Mouse (Mus musculus) hindbrain, embryonic 14.5 days (tissue): ENCODE measurements at regions not wholly inside any gene's neighbourhood (a gene's known extent, or its start where the extent isn't known, plus 50 kb on each side); places are given as distances from the start of the nearest gene placed in this dataset.
A peak's percentile ranks its signal among the peaks of the same experiment; 100 is the strongest.

ENCODE experiments used
- ATAC-seq: fragments of 200-750 bp; cut with Nextera tagmentation; 2 replicates; pipeline ENCODE4 v1.8.0; 2017; ENCODE audit warnings: moderate number of reproducible peaks, mild to moderate bottlenecking, moderate TSS enrichment, moderate library complexity; ENCODE audit not compliant: low FRiP score
- DNase-seq: peaks from one replicate; pipeline ENCODE4 v3.0.0-alpha.2; 2015; ENCODE audit warnings: low spot score
- H3K27ac ChIP-seq: fragments of 300-500 bp; sonication (generic); 2 replicates; pipeline ENCODE4 v1.5.1; 2014; ENCODE audit warnings: mild to moderate bottlenecking, moderate library complexity
- H3K27me3 ChIP-seq: fragments of 300-500 bp; sonication (generic); 2 replicates; pipeline ENCODE4 v1.6.1; 2014; ENCODE audit warnings: mild to moderate bottlenecking, low read length, mixed read lengths; ENCODE audit not compliant: control insufficient read depth, insufficient read depth
- H3K36me3 ChIP-seq: fragments of 300-500 bp; sonication (generic); replicated peaks from 2 replicates; pipeline ENCODE4 v1.6.1; 2014; ENCODE audit not compliant: control insufficient read depth, insufficient read depth
- H3K4me1 ChIP-seq: fragments of 300-500 bp; sonication (generic); replicated peaks from 2 replicates; pipeline ENCODE4 v1.6.1; 2014; ENCODE audit warnings: antibody characterized with exemption, low read length, mixed read lengths; ENCODE audit not compliant: control insufficient read depth, insufficient read depth
- H3K4me2 ChIP-seq: fragments of 300-500 bp; sonication (generic); replicated peaks from 2 replicates; pipeline ENCODE4 v1.6.1; 2014; ENCODE audit warnings: mild to moderate bottlenecking, moderate library complexity
- H3K4me3 ChIP-seq: fragments of 300-500 bp; sonication (generic); replicated peaks from 2 replicates; pipeline ENCODE4 v1.5.1; 2014; ENCODE audit warnings: mild to moderate bottlenecking, low read length
- H3K9ac ChIP-seq: fragments of 300-500 bp; sonication (generic); 2 replicates; pipeline ENCODE4 v1.6.1; 2014
- H3K9me3 ChIP-seq: fragments of 300-500 bp; sonication (generic); 2 replicates; pipeline ENCODE4 v1.6.1; 2016; ENCODE audit warnings: low read length; ENCODE audit not compliant: control insufficient read depth
- WGBS: fragments of 180-500 bp; shearing (Covaris S2); extraction: QIAGEN DNeasy Blood & Tissue Kit; methylation state at CpG from one replicate; pipeline ENCODE4 v1.1.7; 2014; 5-methylcytosine and 5-hydroxymethylcytosine counted together

DNA sequence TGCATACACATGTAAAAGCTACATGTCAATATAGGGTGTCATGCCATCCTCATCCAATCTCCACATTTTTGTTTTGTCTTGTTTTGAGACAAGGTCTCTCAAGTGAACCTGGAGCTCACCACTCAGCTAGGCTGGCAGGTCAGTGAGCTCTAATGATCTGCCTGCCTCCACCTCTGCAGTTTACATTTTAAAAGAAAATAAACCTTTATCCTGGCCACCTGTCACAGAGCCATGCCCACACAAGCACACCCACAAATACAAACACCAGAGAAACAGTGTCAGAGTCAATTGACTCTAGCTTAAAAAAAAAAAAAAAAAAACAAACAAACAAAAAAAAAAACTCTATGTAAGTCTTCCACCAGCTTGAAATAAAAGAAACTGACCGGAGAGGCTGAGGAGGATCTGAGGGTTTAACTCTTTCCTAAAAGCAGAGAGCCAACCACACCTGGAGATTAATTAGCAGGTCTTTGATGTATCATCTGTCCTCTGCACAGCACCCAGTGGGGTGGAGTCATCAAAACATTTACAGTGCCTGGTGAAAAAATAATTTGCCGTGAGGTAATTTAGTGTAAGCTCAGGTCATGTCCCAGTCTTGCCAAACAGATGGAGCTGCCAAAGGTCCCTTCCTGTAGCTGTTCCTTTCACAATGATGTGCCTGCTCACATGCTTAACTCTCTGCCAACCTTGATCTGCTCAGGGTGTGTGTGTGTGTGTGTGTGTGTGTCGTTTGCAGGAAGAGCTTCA, 262.2 kb downstream of the Gm11361 start:
- H3K9ac ChIP-seq = no peak overlapping the region
- no peak overlapping the region for H3K27ac ChIP-seq
- H3K36me3 ChIP-seq = no peaks in the 10 kb centered on the region
- no peak overlapping the region for H3K4me2 ChIP-seq
- H3K4me3 ChIP-seq = no peak overlapping the region
- WGBS = 65% methylated on average over 3 of the region's 3 CpGs
- ATAC-seq (no peak), DNase-seq (no peak)
- no peaks in the 10 kb centered on the region for H3K9me3 ChIP-seq
- H3K4me1 ChIP-seq = no peaks in the 10 kb centered on the region
- no peaks in the 10 kb centered on the region for H3K27me3 ChIP-seq

DNA sequence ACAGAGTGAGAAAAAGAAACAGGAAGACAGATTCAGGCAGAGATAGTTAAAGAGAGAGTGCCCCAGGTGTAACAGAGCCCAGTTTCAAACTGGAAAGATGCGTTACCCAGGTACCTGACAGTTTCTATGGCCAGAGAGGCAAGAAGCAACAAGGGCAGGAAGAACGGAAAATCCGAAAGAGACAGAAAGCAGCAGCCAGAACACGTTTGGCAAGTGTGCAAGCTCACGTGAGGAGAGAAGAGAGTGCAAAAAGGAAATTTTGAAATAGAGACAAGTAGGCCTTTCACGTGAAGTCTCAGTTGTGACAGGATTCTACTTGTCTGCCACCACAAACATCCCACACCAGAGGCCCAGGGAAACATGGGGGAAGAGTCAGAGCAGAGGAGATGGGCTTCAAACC, 259.8 kb downstream of the Gm11361 start:
- Histone ChIP-seq H3K9me3 (no peaks in the 10 kb centered on the region), H3K4me1 (0 out of 2 replicates have a peak, but pooled peaks cover 3% of the 10 kb centered on the region), H3K4me3 (no peak overlapping the region), H3K27me3 (no peaks in the 10 kb centered on the region), H3K9ac (no peak overlapping the region), H3K27ac (no peak overlapping the region; the same call in 1 of the 2 replicates), H3K4me2 (no peak overlapping the region), H3K36me3 (no peaks in the 10 kb centered on the region)
- ATAC-seq = no peak
- DNase-seq = no peak
- 83% methylated on average over 6 of the region's 6 CpGs for WGBS

DNA sequence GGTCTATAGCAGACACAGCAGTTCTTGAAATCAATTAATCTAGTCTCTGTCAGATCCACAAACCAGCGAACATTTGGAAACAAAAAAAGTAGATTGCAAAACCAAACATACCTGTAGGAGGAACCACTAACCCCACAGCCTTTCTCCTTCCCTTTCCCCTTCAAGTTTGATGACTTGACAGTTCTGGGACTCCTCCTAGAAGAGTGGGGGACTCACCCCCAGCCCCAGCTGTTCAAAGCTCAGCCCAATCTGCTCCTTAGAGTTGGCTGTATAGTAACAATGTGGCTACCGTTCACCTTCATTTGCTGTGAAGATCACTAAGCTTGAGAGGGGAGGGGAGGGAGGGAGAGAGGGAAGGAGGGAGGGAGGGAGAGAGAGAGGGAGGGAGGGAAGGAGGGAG, 259.3 kb downstream of the Gm11361 start:
- no peaks in the 10 kb centered on the region for H3K9me3 ChIP-seq
- H3K9ac ChIP-seq = no peak overlapping the region
- 0 out of 2 replicates have a peak, but pooled peaks cover 3% of the 10 kb centered on the region for H3K4me1 ChIP-seq
- no peaks in the 10 kb centered on the region for H3K36me3 ChIP-seq
- H3K4me3 ChIP-seq = no peak overlapping the region
- H3K27me3 ChIP-seq = no peaks in the 10 kb centered on the region
- WGBS = 53% methylated on average over 2 of the region's 2 CpGs
- H3K4me2 ChIP-seq = no peak overlapping the region
- no peak overlapping the region for H3K27ac ChIP-seq
- ATAC-seq (no peak), DNase-seq (no peak)

DNA sequence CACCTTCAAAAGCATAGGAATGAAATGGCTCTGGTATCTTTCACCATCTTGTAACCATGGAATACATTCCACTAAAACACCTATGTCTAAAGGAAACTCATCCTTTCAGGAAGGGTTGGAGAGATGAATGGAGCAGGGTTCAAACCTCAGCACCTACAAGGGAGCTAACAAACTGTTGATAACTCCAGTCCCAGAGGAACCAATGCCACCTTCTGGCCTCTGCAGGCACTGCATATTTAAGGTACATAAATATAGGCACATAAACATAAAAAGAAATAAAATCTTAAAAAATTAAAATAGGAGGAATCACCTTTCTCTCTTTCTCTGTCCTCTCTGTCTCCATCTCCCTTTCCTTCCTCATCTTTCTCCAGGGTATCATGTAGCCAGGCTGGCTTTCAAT, 256.9 kb downstream of the Gm11361 start:
- ATAC-seq (no peak), DNase-seq (no peak)
- no peaks in the 10 kb centered on the region for H3K9me3 ChIP-seq

DNA sequence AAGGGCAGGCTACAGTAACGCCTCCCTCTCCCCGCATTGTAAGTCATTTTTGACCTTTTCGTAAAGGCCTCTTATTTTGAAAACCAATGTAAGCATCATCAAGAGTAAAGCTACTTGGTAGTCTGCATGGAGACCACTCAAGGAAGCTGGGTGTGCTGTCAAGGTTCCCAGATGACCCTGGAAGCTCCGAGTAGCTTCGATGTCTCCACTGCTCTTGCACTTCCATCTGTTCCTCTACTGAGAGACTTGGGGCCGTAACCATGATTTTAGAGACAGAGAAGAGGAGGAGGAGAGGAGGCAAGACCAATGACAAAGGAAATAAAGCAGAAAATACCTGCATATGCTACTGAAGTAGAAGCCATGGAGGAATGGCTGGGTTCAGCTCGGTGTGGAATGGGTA, 256.0 kb downstream of the Gm11361 start:
- Histone ChIP-seq H3K27me3 (no peaks in the 10 kb centered on the region), H3K27ac (no peak overlapping the region), H3K9me3 (no peaks in the 10 kb centered on the region), H3K4me3 (no peak overlapping the region), H3K4me1 (0 out of 2 replicates have a peak, but pooled peaks cover 3% of the 10 kb centered on the region), H3K4me2 (no peak overlapping the region), H3K36me3 (no peaks in the 10 kb centered on the region), H3K9ac (no peak overlapping the region)
- 88% methylated on average over 7 of the region's 7 CpGs for WGBS
- DNase-seq (no peak), ATAC-seq (no peak)

More for the DNA sequence above, 256.9 kb downstream of the Gm11361 start:
- Histone ChIP-seq H3K9ac (no peak overlapping the region), H3K4me3 (no peak overlapping the region), H3K36me3 (no peaks in the 10 kb centered on the region), H3K27ac (no peak overlapping the region), H3K4me2 (no peak overlapping the region), H3K4me1 (0 out of 2 replicates have a peak, but pooled peaks cover 3% of the 10 kb centered on the region), H3K27me3 (no peaks in the 10 kb centered on the region)

DNA sequence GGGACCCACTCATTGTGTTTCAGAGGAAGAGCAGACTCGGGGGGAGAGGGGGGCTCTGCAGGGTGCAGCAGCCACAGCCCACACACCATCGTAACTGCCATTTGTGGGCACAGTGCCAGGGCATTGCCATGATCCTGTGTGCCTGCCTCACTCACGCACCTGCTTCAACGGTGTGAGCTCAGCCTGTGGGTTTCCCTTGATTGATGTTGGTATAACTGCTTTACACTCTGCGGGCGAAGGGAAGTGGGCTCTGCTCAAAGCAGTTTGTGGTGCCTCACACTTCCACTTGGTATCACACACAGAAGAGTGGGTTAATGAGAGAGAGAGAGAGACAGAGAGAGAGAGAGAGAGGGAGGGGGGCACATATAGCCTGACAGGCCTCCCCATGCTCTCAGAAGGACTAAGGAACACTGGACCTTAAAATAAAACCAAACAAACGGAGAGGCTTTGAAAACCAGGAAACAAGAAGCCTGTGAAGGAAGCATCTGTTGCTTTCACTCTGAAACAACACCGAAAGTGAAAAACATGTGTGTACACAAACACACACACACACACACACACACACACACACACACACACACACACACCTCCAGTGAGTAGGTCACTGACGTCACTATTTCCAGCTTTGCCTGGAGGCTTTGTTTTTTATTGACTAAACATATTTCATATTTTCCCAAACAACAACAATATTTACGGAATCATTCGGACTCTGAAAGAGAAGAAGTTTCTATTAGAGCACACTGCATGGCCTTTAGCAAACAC, 255.4 kb downstream of the Gm11361 start:
- Histone ChIP-seq H3K9me3 (no peaks in the 10 kb centered on the region), H3K9ac (no peak overlapping the region), H3K4me2 (no peak overlapping the region), H3K4me1 (0 out of 2 replicates have a peak, but pooled peaks cover 3% of the 10 kb centered on the region), H3K27me3 (no peaks in the 10 kb centered on the region), H3K27ac (0 out of 2 replicates have a peak overlapping the region, but pooled peaks have one; percentile 43), H3K4me3 (no peak overlapping the region), H3K36me3 (no peaks in the 10 kb centered on the region)
- DNase-seq (no peak), ATAC-seq (peak; percentile 68)
- WGBS = 62% methylated on average over 11 of the region's 11 CpGs

DNA sequence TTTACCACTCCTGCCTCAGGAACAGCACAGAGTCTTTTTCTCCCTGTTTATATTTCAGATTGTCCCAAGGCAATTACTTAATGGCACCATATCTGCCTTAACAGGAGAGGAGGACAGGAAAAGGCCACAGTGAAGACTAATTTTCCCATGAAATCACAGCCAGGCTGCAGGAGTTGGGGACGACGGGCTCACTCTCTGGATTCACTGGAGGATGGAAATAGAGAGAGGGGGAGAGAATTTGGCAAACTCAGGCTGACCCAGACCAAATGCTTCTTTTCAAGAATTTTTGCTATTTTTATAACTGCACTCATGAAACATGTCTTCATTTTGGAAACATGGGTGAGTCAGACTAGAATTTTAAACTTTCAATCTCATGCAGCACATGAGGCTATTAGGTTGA, 250.9 kb downstream of the Gm11361 start:
- H3K4me3 ChIP-seq = no peak overlapping the region
- no peaks in the 10 kb centered on the region for H3K9me3 ChIP-seq
- no peaks in the 10 kb centered on the region for H3K27me3 ChIP-seq
- H3K9ac ChIP-seq = no peak overlapping the region
- ATAC-seq = no peak
- no peak overlapping the region for H3K27ac ChIP-seq
- DNase-seq = no peak
- 66% methylated on average over 2 of the region's 2 CpGs for WGBS
- no peak overlapping the region for H3K4me2 ChIP-seq
- H3K36me3 ChIP-seq = no peaks in the 10 kb centered on the region
- 0 out of 2 replicates have a peak, but pooled peaks cover 3% of the 10 kb centered on the region for H3K4me1 ChIP-seq

DNA sequence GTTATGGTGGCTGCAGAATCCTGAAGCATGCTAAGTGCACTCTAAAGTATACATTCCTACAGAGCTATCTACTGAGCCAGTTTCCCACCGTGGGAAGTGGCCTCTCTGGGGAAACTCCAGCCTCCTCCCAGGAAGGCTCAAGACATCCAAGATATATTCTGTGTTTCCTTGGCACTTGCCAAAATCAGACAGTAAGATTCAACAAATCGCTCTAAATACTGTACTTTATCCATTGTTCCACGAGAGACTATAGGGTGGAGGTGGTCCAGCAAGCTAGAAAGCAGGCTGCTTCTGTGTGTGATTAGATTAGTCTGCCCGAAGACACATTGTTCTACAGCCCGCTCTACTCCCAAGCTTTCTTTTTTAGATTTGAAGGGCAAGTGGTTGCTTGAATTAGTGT, 250.5 kb downstream of the Gm11361 start:
- no peak overlapping the region for H3K4me3 ChIP-seq

DNA sequence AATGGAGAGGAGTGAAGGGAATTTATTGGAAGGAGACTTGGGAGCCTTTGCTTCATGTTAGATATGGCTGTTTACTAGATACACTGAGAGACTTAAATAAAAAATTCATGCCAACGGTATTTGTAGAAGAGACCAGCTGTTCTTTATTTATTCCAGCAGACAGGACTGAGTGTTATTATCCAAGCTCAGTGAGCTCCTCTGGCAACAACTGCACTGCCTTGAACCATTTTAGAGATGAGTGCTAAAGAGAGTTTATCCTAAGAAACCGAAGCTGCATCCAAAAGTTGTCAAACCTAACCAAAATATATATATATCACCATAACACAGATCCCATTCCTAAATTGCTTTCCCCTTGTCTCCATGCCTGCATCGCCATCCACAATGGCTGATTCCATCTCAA, 247.0 kb downstream of the Gm11361 start:
- H3K27me3 ChIP-seq = no peaks in the 10 kb centered on the region
- no peak overlapping the region for H3K9ac ChIP-seq
- 86% methylated on average over 3 of the region's 3 CpGs for WGBS
- H3K27ac ChIP-seq = no peak overlapping the region
- H3K4me2 ChIP-seq = no peak overlapping the region
- ATAC-seq = no peak
- H3K4me3 ChIP-seq = no peak overlapping the region
- H3K4me1 ChIP-seq = no peaks in the 10 kb centered on the region
- H3K36me3 ChIP-seq = no peaks in the 10 kb centered on the region
- H3K9me3 ChIP-seq = no peaks in the 10 kb centered on the region
- no peak for DNase-seq

More for the DNA sequence above, 250.5 kb downstream of the Gm11361 start:
- no peak for ATAC-seq
- Histone ChIP-seq H3K27me3 (no peaks in the 10 kb centered on the region), H3K27ac (no peak overlapping the region), H3K4me2 (no peak overlapping the region), H3K9me3 (no peaks in the 10 kb centered on the region), H3K9ac (no peak overlapping the region), H3K36me3 (no peaks in the 10 kb centered on the region), H3K4me1 (0 out of 2 replicates have a peak, but pooled peaks cover 3% of the 10 kb centered on the region)
- WGBS = 77% methylated on average over 5 of the region's 5 CpGs
- DNase-seq = no peak
